Mouse (Mus musculus): ENCODE data around the gene 5330417C22Rik.

- no peak for TF ChIP-seq CTCF (IDR thresholded peaks at IDR 0.05)
- TF ChIP-seq EP300 (IDR thresholded peaks at IDR 0.05; ENCODE audit: insufficient read depth, low read depth, low read length) = no peak
- TF ChIP-seq POLR2A (IDR thresholded peaks at IDR 0.05; ENCODE audit: insufficient read depth, low read depth, low read length) = no peak
These were observed 100.5 kb downstream of the 5330417C22Rik start for GRCm38 (mm10) chr3:108435701-108436379.
